Mouse (Mus musculus) yolk sac, embryonic 10.5 days (tissue): Measurements from ENCODE around the gene Serhl.

Experiments
- DNase-seq: peaks from one replicate; pipeline ENCODE4 v3.0.0-alpha.2; 2017; ENCODE audit warnings: low spot score

Serhl gene

DNA sequence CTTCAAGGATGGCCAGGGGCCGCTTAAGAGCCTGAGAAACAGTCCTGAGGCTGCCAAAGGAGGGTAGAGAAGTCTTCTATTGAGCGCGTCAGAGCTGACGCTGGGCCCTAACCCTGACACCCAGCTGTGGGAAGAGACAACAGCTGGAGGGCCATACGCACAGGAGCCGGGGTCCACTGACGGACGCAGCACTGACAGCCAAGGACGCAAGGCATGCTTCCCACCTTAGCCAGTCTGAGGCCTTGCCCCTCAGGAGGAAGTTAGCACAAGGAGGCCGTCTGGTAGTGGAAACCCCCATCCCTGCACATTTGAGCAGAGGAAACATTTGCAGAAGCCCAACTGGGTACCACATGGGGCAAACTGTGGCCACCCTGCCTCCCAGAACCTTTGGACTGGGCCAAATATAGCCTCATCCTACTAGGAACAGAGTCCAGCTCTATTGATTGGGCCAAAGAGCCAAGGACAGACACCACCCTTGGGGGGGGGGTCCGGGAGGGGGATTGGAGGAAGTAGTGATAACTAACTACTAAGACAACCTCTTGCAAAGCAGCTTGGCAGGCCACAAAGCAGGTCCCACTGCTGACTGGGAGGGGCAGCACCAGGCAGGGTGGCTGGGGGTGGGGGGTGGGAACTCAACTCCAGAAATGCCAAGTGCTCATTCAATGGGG lies 73.6 kb downstream of the Serhl start:
- peak; percentile 30 for DNase-seq

DNA sequence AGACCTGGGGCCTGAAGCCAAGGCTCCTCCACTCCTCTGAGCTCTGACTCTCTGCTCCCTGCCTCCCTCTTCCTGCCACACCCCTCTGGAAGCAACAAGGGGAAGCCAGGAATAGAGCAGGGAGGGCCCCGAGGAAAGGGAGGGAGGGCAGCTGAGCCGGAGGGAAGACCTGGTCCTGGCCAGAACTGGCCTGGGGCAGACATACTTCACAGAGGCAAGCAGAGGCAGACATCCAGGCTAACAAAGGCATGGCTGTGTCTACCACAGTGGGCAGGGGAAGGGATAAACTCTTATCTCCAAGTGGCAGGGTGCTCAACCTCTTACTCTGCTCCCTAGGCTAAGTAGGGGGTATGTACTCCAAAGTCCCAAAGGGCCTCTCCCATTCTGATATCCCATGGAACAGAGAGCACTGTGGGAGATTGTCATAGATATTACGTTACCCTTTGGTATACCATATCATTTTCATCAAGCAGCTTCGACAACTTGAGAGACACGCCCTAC lies 75.7 kb downstream of the Serhl start:
- peak; percentile 27 for DNase-seq

DNA sequence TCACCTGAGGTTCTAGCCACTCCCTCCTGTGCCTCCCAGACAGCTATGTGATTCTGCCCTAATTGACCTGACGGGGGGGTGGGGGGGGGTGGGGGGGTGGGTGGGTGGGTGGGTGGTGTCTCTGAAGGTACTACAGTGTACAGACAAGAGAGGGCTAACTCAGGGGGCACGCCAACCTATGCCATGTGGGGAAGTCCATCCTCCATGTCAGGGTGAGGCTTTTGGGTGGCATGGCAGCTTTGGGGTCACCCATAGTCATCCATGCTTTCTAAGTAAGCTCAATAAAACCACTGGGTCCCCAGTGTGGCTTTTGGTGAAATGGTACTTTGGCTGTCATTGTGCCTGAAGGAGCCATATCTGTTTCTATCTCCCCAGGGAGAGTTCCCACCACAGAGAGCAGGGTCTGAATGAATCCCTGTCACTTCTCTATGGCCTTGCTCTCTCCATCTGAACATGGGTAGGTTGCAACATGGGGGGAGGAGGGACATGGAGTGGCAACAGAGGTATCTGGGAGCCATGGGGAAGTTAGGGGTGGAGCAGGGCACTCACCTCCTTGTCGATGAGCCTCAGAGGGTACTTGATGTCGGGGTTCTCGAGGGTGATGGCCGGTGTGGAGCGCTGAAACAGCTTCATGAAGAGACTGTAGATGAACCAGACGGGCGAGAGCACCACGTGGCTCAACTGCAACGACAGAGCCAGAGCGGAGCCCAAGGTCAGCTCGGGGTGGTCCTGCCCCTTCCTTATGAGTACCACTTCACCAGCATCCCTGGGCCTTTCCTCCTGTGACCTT lies 76.4 kb downstream of the Serhl start:
- DNase-seq = no peak
